Mouse (Mus musculus): ENCODE measurements around the gene Dchs2.

Gene Dchs2

GRCm38 (mm10) chr3:83251899-83252298, 124.2 kb downstream of the Dchs2 start:
- no peak for DNase-seq (ENCODE audit: low read depth, low spot score)

- no peak for DNase-seq (ENCODE audit: low read depth, low spot score)
Observed at GRCm38 (mm10) chr3:83259421-83259820, 131.7 kb downstream of the Dchs2 start.

GRCm38 (mm10) chr3:83266009-83266408, 138.3 kb downstream of the Dchs2 start:
- no peak for DNase-seq (ENCODE audit: low read depth, low spot score)

- no peak for DNase-seq (ENCODE audit: low read depth, low spot score)
Observed at GRCm38 (mm10) chr3:83270228-83270627, 142.5 kb downstream of the Dchs2 start.

- no peak for DNase-seq (ENCODE audit: low read depth, low spot score)
Observed at GRCm38 (mm10) chr3:83270982-83271381, 143.2 kb downstream of the Dchs2 start.

GRCm38 (mm10) chr3:83273555-83274244, 146.0 kb downstream of the Dchs2 start:
- DNase-seq (ENCODE audit: low read depth, low spot score): peak; percentile 62

- no peak for DNase-seq (ENCODE audit: low read depth, low spot score)
Observed at GRCm38 (mm10) chr3:83275703-83276102, 148.0 kb downstream of the Dchs2 start.

- DNase-seq (ENCODE audit: low read depth, low spot score): no peak
Observed at GRCm38 (mm10) chr3:83283882-83284281, 156.1 kb downstream of the Dchs2 start.

GRCm38 (mm10) chr3:83286975-83287405, 159.2 kb downstream of the Dchs2 start:
- peak; percentile 67 for DNase-seq (ENCODE audit: low read depth, low spot score)

- DNase-seq (ENCODE audit: low read depth, low spot score): no peak
Observed at GRCm38 (mm10) chr3:83288118-83288840, 160.5 kb downstream of the Dchs2 start.

- no peak for DNase-seq (ENCODE audit: low read depth, low spot score)
Observed at GRCm38 (mm10) chr3:83290482-83290881, 162.7 kb downstream of the Dchs2 start.

GRCm38 (mm10) chr3:83290953-83291352, 163.2 kb downstream of the Dchs2 start:
- DNase-seq (ENCODE audit: low read depth, low spot score): no peak

- no peak for DNase-seq (ENCODE audit: low read depth, low spot score)
Observed at GRCm38 (mm10) chr3:83299783-83300382, 172.1 kb downstream of the Dchs2 start.

- DNase-seq (ENCODE audit: low read depth, low spot score): no peak
Observed at GRCm38 (mm10) chr3:83303876-83304275, 176.1 kb downstream of the Dchs2 start.

GRCm38 (mm10) chr3:83345928-83346327, 218.2 kb downstream of the Dchs2 start:
- DNase-seq (ENCODE audit: low read depth, low spot score): no peak

GRCm38 (mm10) chr3:83368500-83369068, 240.8 kb downstream of the Dchs2 start:
- no peak for DNase-seq (ENCODE audit: low read depth, low spot score)

- DNase-seq (ENCODE audit: low read depth, low spot score): no peak
Observed at GRCm38 (mm10) chr3:83369871-83370270, 242.1 kb downstream of the Dchs2 start.

- DNase-seq (ENCODE audit: low read depth, low spot score): no peak
Observed at GRCm38 (mm10) chr3:83374333-83374732, 246.6 kb downstream of the Dchs2 start.

GRCm38 (mm10) chr3:83376834-83377233, 249.1 kb downstream of the Dchs2 start:
- no peak for DNase-seq (ENCODE audit: low read depth, low spot score)
